Mouse (Mus musculus) ES-Bruce4 (cell line): Measurements from ENCODE around the gene Ankrd54. TPM values are rescaled to one million over a fixed set of nuclear protein-coding genes. Genes with fewer than 3 reads are reported as not detected.
A peak's percentile ranks its signal among the peaks of the same experiment; 100 is the strongest.

Experiments used
- H3K27ac ChIP-seq: 2 replicates; pipeline ENCODE4 v1.5.1; 2012; ENCODE audit warnings: low read length, inconsistent platforms; ENCODE audit not compliant: insufficient read depth
- H3K27me3 ChIP-seq: 2 replicates; pipeline ENCODE4 v1.6.1; 2012; ENCODE audit warnings: mild to moderate bottlenecking, low read length, inconsistent platforms; ENCODE audit not compliant: control insufficient read depth, poor library complexity, insufficient read depth, severe bottlenecking
- H3K36me3 ChIP-seq: 2 replicates; pipeline ENCODE4 v1.6.1; 2012; ENCODE audit warnings: inconsistent platforms, mild to moderate bottlenecking, low read length, moderate library complexity; ENCODE audit not compliant: control insufficient read depth, poor library complexity, insufficient read depth, severe bottlenecking
- H3K4me1 ChIP-seq: one replicate; pipeline ENCODE4 v1.8.1; 2011; ENCODE audit warnings: low read length; ENCODE audit not compliant: control insufficient read depth, insufficient read depth
- H3K4me3 ChIP-seq: 2 replicates; pipeline ENCODE4 v1.5.1; 2011; ENCODE audit warnings: low read depth, mild to moderate bottlenecking, low read length
- H3K9ac ChIP-seq: 2 replicates; pipeline ENCODE4 v1.6.1; 2012; ENCODE audit warnings: low read depth, mild to moderate bottlenecking, inconsistent platforms; ENCODE audit not compliant: poor library complexity, severe bottlenecking
- H3K9me3 ChIP-seq: replicated peaks from 2 replicates; pipeline ENCODE4 v1.6.1; 2012; ENCODE audit warnings: mild to moderate bottlenecking, low read length, inconsistent platforms; ENCODE audit not compliant: control insufficient read depth, poor library complexity, insufficient read depth, severe bottlenecking
- CTCF ChIP-seq: IDR thresholded peaks from one replicate; pipeline ENCODE4 v1.8.1; 2011; ENCODE audit warnings: low read depth, low read length
- EP300 ChIP-seq: IDR thresholded peaks from 2 replicates; pipeline ENCODE4 v1.6.1; 2011; ENCODE audit warnings: low read depth, low read length; ENCODE audit not compliant: insufficient read depth
- POLR2A ChIP-seq: IDR thresholded peaks from one replicate; pipeline ENCODE4 v1.8.1; 2011; ENCODE audit warnings: low read length; ENCODE audit not compliant: insufficient read depth
- polyA plus RNA-seq: library from polyadenylated mRNA; stranded (reverse); fragments of >200 nt; gene quantifications from 2 replicates; pipeline ENCODE4 v1.2.4, GENCODE M21; 2011; ENCODE audit warnings: low read depth; ENCODE audit not compliant: missing spikeins, insufficient read depth, insufficient read length

Ankrd54 gene
- polyA plus RNA-seq, 1 experiment = 18.2 TPM

GRCm38 (mm10) chr15:79108421-79109320, 46.0 kb upstream of the Ankrd54 start, which contains the start of gene Micall1:
Gene Micall1, plus strand, starts transcription at chr15:79108898.
- H3K36me3 ChIP-seq = no peaks in the 10 kb centered on the region
- no peaks in the 10 kb centered on the region for H3K27me3 ChIP-seq
- no peaks in the 10 kb centered on the region for H3K9me3 ChIP-seq
- H3K4me1 ChIP-seq = peaks cover 2% of the 10 kb centered on the region
- H3K27ac ChIP-seq = no peak within 1 kb of the TSS
- H3K9ac ChIP-seq = peak within 1 kb of the TSS; percentile 80
- peak within 1 kb of the TSS; percentile 63 for H3K4me3 ChIP-seq
- TF ChIP-seq EP300 (no peak), CTCF (no peak)

GRCm38 (mm10) chr15:79107966-79108365, 45.3 kb upstream of the Ankrd54 start:
- TF ChIP-seq EP300 = no peak
- peaks cover 2% of the 10 kb centered on the region for H3K4me1 ChIP-seq

DNA sequence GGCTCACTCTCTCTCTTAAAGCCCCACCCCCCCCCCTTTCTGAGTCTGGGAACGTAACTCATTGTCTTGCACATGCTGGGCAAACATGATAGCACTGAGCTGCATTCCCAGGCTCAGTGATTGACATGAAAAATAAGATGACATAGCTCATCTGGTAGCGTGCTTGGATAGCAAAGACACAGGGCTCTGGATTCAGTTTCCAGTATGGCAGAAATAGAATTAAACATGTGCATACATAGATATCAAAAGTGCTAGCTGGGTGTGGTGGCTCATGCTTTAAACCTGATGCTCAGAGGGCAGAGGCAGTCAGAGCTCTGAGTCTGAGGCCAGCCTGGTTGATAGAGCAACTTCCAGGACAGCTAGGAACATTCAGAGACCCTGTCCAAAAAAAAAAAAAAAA, 43.1 kb upstream of the Ankrd54 start:
- TF ChIP-seq CTCF = no peak
- TF ChIP-seq EP300 = no peak
- TF ChIP-seq POLR2A = no peak
- Histone ChIP-seq H3K9ac (no peak overlapping the region), H3K9me3 (no peaks in the 10 kb centered on the region), H3K36me3 (no peaks in the 10 kb centered on the region), H3K4me1 (peaks cover 2% of the 10 kb centered on the region), H3K27ac (no peak overlapping the region), H3K4me3 (no peak overlapping the region), H3K27me3 (no peaks in the 10 kb centered on the region)

More at GRCm38 (mm10) chr15:79107966-79108365, 45.3 kb upstream of the Ankrd54 start:
- Histone ChIP-seq H3K9ac (peak overlapping the region; percentile 80), H3K27ac (no peak overlapping the region), H3K27me3 (no peaks in the 10 kb centered on the region), H3K9me3 (no peaks in the 10 kb centered on the region), H3K36me3 (no peaks in the 10 kb centered on the region), H3K4me3 (no peak overlapping the region)

DNA sequence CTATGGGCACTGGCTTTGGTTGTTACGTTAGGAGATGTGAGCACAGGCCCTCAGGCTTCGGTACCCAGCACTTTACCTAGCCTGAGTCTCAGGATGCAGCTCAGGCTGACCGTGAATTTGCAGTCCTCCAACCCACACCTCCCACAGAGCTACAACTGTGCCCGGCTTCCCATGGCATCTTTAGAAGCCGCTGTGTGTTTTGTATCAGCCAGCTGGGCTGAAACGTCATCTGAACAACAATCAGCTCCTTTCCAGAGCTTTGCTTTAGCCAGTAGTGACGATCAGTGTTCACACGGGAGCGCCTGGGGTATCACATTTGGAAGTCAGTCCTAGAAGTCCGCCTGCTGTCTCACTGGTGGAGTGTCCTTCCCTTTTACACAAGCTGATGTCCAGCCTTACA, 40.6 kb upstream of the Ankrd54 start:
- Histone ChIP-seq H3K27me3 (no peaks in the 10 kb centered on the region), H3K4me3 (no peak overlapping the region), H3K36me3 (no peaks in the 10 kb centered on the region), H3K9me3 (no peaks in the 10 kb centered on the region), H3K9ac (no peak overlapping the region), H3K4me1 (peaks cover 2% of the 10 kb centered on the region), H3K27ac (no peak overlapping the region)
- TF ChIP-seq CTCF (no peak), EP300 (no peak), POLR2A (no peak)

GRCm38 (mm10) chr15:79101531-79101930, 38.8 kb upstream of the Ankrd54 start:
- H3K9me3 ChIP-seq = no peaks in the 10 kb centered on the region
- no peak overlapping the region for H3K27ac ChIP-seq
- peaks cover 2% of the 10 kb centered on the region for H3K4me1 ChIP-seq
- no peak for TF ChIP-seq EP300
- no peak for TF ChIP-seq POLR2A
- TF ChIP-seq CTCF = no peak
- H3K36me3 ChIP-seq = no peaks in the 10 kb centered on the region
- no peaks in the 10 kb centered on the region for H3K27me3 ChIP-seq
- H3K9ac ChIP-seq = no peak overlapping the region
- H3K4me3 ChIP-seq = no peak overlapping the region

- Histone ChIP-seq H3K9me3 (no peaks in the 10 kb centered on the region), H3K9ac (no peak overlapping the region), H3K27ac (no peak overlapping the region), H3K27me3 (no peaks in the 10 kb centered on the region), H3K4me3 (no peak overlapping the region), H3K36me3 (no peaks in the 10 kb centered on the region), H3K4me1 (peaks cover 2% of the 10 kb centered on the region)
- TF ChIP-seq POLR2A = no peak
- TF ChIP-seq EP300 = no peak
- TF ChIP-seq CTCF = no peak
These were observed 37.7 kb upstream of the Ankrd54 start for GRCm38 (mm10) chr15:79100391-79100790.
